Mouse (Mus musculus): Measurements from ENCODE around the gene Wbp11. TPM values are rescaled to one million over a fixed set of nuclear protein-coding genes. Genes with fewer than 3 reads are reported as not detected.

The Wbp11 gene
- polyA plus RNA-seq, 1 experiment = 28.3 TPM

DNA sequence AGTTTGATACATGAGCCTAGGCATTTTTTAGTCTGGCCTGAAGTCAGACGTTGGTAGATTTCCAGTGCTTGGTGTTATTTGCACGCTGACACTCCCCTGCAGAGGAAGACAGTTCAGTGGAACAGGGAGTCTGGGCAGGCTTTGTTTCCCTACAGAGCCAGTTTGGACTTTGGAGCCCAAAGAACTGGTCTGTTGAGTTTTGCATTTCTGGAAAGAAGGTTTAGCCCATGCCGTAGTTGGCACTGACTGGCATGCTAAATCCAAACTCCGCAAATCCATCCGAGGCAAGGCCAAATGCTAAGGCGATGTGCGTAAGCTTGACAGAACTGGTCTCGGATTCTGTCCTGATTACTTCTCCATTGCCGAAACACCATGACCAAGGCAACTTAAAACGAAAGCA is 16.8 kb downstream of the Wbp11 start:
- peak overlapping the region; percentile 40 for H3K27ac ChIP-seq (ENCODE audit: insufficient read depth, low read depth, low read length)
- H3K36me3 ChIP-seq (ENCODE audit: control insufficient read depth, insufficient read depth, low read length) = peaks cover 4% of the 10 kb centered on the region; the same call in 1 of the 2 replicates
- no peak for TF ChIP-seq CTCF (conservative IDR thresholded peaks at IDR 0.05; ENCODE audit: insufficient read depth, insufficient read length, low read depth, low read length)
- no peak for TF ChIP-seq POLR2A (IDR thresholded peaks at IDR 0.05; ENCODE audit: low read depth, low read length)
- no peak overlapping the region for H3K4me3 ChIP-seq (ENCODE audit: insufficient read depth, low read depth, low read length)
- 63% methylated on average over 10 of the region's 10 CpGs for WGBS
- peak; percentile 88 for DNase-seq
- no peaks in the 10 kb centered on the region for H3K27me3 ChIP-seq (replicated peaks; ENCODE audit: control insufficient read depth, insufficient read depth, low read length)
- peaks cover 20% of the 10 kb centered on the region; the same call in 1 of the 2 replicates for H3K4me1 ChIP-seq (ENCODE audit: control insufficient read depth, insufficient read depth, low read length)

DNA sequence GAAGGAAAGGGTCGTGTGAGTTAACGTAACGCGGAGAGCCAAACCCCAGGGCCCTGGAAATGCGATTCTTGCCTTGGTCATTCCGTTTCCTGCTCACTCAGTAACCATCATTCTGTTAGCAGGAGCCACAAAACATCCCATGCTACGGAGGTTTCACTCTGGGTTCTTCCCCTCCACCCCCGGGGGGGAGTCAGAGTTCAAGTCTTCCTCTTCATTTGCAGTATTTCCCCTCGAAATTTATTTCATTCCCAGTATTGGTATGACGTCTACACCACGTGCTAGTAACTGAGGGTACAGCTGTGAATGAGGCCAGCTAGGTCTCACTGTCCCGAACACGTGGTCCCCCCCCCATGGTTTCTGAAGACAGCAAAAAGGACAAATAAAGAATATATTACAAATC is 18.4 kb downstream of the Wbp11 start:
- Histone ChIP-seq H3K27me3 (replicated peaks; ENCODE audit: control insufficient read depth, insufficient read depth, low read length) (no peaks in the 10 kb centered on the region), H3K4me3 (ENCODE audit: insufficient read depth, low read depth, low read length) (peak overlapping the region; percentile 31), H3K4me1 (ENCODE audit: control insufficient read depth, insufficient read depth, low read length) (peaks cover 20% of the 10 kb centered on the region; the same call in 1 of the 2 replicates), H3K27ac (ENCODE audit: insufficient read depth, low read depth, low read length) (no peak overlapping the region), H3K36me3 (ENCODE audit: control insufficient read depth, insufficient read depth, low read length) (peaks cover 2% of the 10 kb centered on the region; the same call in 1 of the 2 replicates)
- no peak for DNase-seq
- TF ChIP-seq POLR2A (IDR thresholded peaks at IDR 0.05; ENCODE audit: low read depth, low read length) (no peak), CTCF (conservative IDR thresholded peaks at IDR 0.05; ENCODE audit: insufficient read depth, insufficient read length, low read depth, low read length) (no peak)
- 60% methylated on average over 13 of the region's 13 CpGs for WGBS

DNA sequence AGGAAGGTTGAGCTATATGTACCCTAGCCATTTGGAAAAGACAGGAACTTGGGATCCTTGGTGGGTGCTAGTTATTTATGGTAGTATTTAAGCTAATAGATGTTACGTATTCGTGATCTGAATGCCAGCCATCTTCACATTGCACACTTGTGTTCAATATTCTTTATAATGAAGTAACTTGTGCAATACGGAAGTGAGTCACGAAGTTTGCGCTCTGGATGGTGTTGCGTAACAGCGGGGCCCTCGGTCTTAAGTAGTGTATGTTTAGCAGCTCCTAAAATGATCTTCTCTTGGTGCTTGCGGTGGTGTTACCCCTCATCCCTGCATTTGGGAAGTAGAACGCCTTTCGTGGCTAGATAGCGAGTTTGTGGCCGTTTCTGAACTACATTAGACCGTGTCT is 19.0 kb downstream of the Wbp11 start:
- WGBS = 21% methylated on average over 14 of the region's 14 CpGs
- Histone ChIP-seq H3K27me3 (replicated peaks; ENCODE audit: control insufficient read depth, insufficient read depth, low read length) (no peaks in the 10 kb centered on the region), H3K4me1 (ENCODE audit: control insufficient read depth, insufficient read depth, low read length) (peaks cover 20% of the 10 kb centered on the region; the same call in 1 of the 2 replicates), H3K4me3 (ENCODE audit: insufficient read depth, low read depth, low read length) (peak overlapping the region; percentile 97), H3K36me3 (ENCODE audit: control insufficient read depth, insufficient read depth, low read length) (0 out of 2 replicates have a peak, but pooled peaks cover 2% of the 10 kb centered on the region), H3K27ac (ENCODE audit: insufficient read depth, low read depth, low read length) (peak overlapping the region; percentile 87)
- TF ChIP-seq POLR2A (IDR thresholded peaks at IDR 0.05; ENCODE audit: low read depth, low read length) = no peak
- TF ChIP-seq CTCF (conservative IDR thresholded peaks at IDR 0.05; ENCODE audit: insufficient read depth, insufficient read length, low read depth, low read length) = no peak
- peak; percentile 66 for DNase-seq

DNA sequence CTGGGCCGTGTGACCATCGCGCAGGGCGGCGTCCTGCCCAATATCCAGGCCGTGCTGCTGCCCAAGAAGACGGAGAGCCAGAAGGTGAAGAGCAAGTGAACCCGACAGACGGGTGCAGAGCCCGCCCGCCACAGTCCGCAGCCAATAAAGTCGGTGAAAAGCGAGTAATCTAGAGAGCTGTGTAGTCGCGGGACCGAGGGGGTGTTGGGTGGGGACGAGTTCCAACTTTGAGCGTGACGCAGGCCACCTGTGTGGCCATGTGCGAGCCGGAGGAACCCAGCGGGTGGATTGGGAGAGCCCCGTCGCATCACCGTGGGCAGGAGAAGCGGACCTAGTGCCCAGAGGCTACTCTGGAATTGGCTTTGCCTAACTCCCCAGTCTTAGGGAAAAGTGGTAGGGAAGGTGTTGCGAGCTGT is 19.4 kb downstream of the Wbp11 start:
- peak; percentile 56 for DNase-seq
- under 1% methylated on average over 28 of the region's 28 CpGs for WGBS
- H3K27ac ChIP-seq (ENCODE audit: insufficient read depth, low read depth, low read length) = peak overlapping the region; percentile 87

DNA sequence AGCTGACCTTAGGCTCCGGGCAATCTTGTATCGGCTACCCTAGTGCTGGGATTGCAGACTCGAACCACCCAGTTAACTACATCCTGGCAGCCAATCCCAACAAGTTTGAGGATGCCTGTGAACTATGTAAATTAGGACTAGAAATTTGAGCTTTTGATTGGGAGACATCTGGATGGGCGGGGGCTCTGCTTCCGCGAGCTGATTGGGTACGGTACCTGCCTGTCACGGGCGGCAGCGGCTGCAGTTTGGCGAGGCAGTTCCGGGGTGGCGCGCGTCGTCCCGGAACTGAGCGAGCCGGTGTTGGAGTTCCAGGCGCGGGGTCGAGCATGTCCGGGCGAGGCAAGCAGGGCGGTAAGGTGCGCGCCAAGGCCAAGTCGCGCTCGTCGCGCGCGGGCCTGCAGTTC is 20.0 kb downstream of the Wbp11 start, which contains the start of gene H2afj:
TSS of gene H2afj (plus strand) at position 231 of the 404 bp plus-strand sequence.
- peak; percentile 99 for DNase-seq
- TF ChIP-seq CTCF (conservative IDR thresholded peaks at IDR 0.05; ENCODE audit: insufficient read depth, insufficient read length, low read depth, low read length) (no peak), POLR2A (IDR thresholded peaks at IDR 0.05; ENCODE audit: low read depth, low read length) (peak; percentile 47)

More for the DNA sequence above, 19.4 kb downstream of the Wbp11 start:
- TF ChIP-seq CTCF (conservative IDR thresholded peaks at IDR 0.05; ENCODE audit: insufficient read depth, insufficient read length, low read depth, low read length) (no peak), POLR2A (IDR thresholded peaks at IDR 0.05; ENCODE audit: low read depth, low read length) (no peak)
- Histone ChIP-seq H3K27me3 (replicated peaks; ENCODE audit: control insufficient read depth, insufficient read depth, low read length) (no peaks in the 10 kb centered on the region), H3K4me1 (ENCODE audit: control insufficient read depth, insufficient read depth, low read length) (peaks cover 20% of the 10 kb centered on the region; the same call in 1 of the 2 replicates), H3K36me3 (ENCODE audit: control insufficient read depth, insufficient read depth, low read length) (no peaks in the 10 kb centered on the region), H3K4me3 (ENCODE audit: insufficient read depth, low read depth, low read length) (peak overlapping the region; percentile 97)

DNA sequence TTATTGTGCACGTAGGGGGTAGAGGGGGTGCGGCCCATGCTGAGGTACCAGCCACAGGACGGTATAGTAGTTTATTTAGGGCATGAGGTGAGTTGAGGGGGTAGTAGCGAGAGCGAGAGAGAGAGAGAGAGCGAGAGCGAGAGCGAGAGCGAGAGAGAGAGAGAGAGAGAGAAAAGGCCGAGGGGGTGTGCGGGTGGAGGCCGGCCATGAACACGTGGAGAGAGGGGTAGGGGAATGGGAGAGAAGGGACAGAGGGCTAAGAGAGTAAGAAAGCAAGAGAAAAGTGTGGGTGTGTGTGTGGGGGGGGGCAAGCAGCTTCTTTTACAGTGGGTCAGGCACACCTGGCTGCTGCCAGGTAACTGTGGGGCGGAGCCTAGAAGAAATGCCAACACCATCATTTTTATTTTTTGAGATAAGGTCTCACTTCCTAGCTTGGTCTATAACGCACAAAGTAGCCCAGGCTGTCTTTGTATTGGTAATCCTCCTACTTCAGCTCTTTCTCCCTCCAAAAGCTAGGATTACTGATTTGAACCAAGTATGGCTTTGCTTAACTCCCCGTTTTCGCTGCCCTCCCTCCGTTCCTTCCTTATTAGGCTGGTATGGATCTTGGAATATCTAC is 20.5 kb downstream of the Wbp11 start:
- H3K27me3 ChIP-seq (replicated peaks; ENCODE audit: control insufficient read depth, insufficient read depth, low read length) = no peaks in the 10 kb centered on the region
- H3K4me1 ChIP-seq (ENCODE audit: control insufficient read depth, insufficient read depth, low read length) = peaks cover 26% of the 10 kb centered on the region; the same call in 1 of the 2 replicates
- 55% methylated on average over 18 of the region's 18 CpGs for WGBS
- DNase-seq = no peak
- peak overlapping the region; percentile 49 for H3K4me3 ChIP-seq (ENCODE audit: insufficient read depth, low read depth, low read length)
- TF ChIP-seq POLR2A (IDR thresholded peaks at IDR 0.05; ENCODE audit: low read depth, low read length) = no peak
- no peak for TF ChIP-seq CTCF (conservative IDR thresholded peaks at IDR 0.05; ENCODE audit: insufficient read depth, insufficient read length, low read depth, low read length)
- H3K27ac ChIP-seq (ENCODE audit: insufficient read depth, low read depth, low read length) = peak overlapping the region; percentile 91
- H3K36me3 ChIP-seq (ENCODE audit: control insufficient read depth, insufficient read depth, low read length) = no peaks in the 10 kb centered on the region

More for the DNA sequence above, 20.0 kb downstream of the Wbp11 start, which contains the start of gene H2afj:
- Histone ChIP-seq H3K36me3 (ENCODE audit: control insufficient read depth, insufficient read depth, low read length) (no peaks in the 10 kb centered on the region), H3K27ac (ENCODE audit: insufficient read depth, low read depth, low read length) (peak within 1 kb of the TSS; percentile 91), H3K4me3 (ENCODE audit: insufficient read depth, low read depth, low read length) (peak within 1 kb of the TSS; percentile 97), H3K27me3 (replicated peaks; ENCODE audit: control insufficient read depth, insufficient read depth, low read length) (no peaks in the 10 kb centered on the region), H3K4me1 (ENCODE audit: control insufficient read depth, insufficient read depth, low read length) (peaks cover 25% of the 10 kb centered on the region; the same call in 1 of the 2 replicates)
- WGBS = under 1% methylated on average over 34 of the region's 34 CpGs

DNA sequence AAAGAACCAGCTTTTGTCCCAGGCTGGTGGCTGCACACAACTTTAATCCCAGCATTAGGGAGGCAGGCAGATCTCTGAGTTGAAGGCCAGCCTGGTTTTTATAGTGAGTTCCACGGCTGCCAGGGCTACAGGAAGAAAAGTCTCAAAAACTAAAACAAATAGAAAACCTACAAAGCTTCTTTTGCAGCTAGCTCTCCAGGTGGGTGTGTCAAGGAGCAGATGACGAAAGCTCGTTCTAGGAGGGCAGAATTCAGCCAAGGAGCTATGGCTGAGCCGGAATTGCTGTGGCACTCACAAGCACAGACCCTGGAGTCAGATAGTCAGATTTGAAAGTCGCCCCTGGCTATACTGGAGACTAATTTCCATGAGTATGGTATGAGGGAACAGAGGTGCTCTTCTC is 21.2 kb downstream of the Wbp11 start:
- no peaks in the 10 kb centered on the region for H3K36me3 ChIP-seq (ENCODE audit: control insufficient read depth, insufficient read depth, low read length)
- no peak overlapping the region for H3K4me3 ChIP-seq (ENCODE audit: insufficient read depth, low read depth, low read length)
- H3K27ac ChIP-seq (ENCODE audit: insufficient read depth, low read depth, low read length) = no peak overlapping the region
- WGBS = 89% methylated on average over 5 of the region's 5 CpGs
- H3K4me1 ChIP-seq (ENCODE audit: control insufficient read depth, insufficient read depth, low read length) = peaks cover 20% of the 10 kb centered on the region; the same call in 1 of the 2 replicates
- DNase-seq = no peak
- TF ChIP-seq CTCF (conservative IDR thresholded peaks at IDR 0.05; ENCODE audit: insufficient read depth, insufficient read length, low read depth, low read length) (no peak), POLR2A (IDR thresholded peaks at IDR 0.05; ENCODE audit: low read depth, low read length) (no peak)
- H3K27me3 ChIP-seq (replicated peaks; ENCODE audit: control insufficient read depth, insufficient read depth, low read length) = no peaks in the 10 kb centered on the region

Data from kidney, adult 2 months (tissue).